Mouse (Mus musculus): ENCODE measurements around the gene Dusp8.

DNA sequence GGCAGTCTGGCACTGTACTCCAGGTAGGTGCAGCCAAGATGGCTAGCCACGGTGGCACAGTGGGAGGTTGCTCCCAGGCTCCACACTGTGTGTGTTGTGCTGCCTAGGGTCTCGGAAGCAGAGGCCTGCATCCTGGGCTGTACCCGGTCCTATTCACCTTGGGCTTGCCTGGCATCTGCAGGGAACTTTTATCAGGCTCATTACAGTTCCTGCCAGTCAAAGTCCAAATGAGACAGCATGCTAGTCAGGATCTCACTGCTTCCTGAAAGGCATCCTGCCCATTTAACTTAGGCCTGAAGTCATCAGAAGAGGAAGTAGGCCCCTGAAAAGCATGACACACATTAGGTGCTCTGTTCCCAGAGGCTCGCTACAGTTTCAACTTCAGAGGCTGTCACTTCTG lies 27.2 kb downstream of the Dusp8 start:
- TF ChIP-seq MAX (IDR thresholded peaks at IDR 0.05) = no peak
- no peak for TF ChIP-seq CTCF (IDR thresholded peaks at IDR 0.05; ENCODE audit: control insufficient read depth, insufficient read depth, insufficient read length)
- no peak for TF ChIP-seq MYOD1 (IDR thresholded peaks at IDR 0.05; ENCODE audit: control insufficient read depth, insufficient read length, low read depth)
